Mouse (Mus musculus) heart, adult 11 months (tissue): ENCODE results near the gene Ppp1r13b.

Experiments used
- DNase-seq: peaks from one replicate; pipeline ENCODE4 v3.0.0; 2022

The Ppp1r13b gene

DNA sequence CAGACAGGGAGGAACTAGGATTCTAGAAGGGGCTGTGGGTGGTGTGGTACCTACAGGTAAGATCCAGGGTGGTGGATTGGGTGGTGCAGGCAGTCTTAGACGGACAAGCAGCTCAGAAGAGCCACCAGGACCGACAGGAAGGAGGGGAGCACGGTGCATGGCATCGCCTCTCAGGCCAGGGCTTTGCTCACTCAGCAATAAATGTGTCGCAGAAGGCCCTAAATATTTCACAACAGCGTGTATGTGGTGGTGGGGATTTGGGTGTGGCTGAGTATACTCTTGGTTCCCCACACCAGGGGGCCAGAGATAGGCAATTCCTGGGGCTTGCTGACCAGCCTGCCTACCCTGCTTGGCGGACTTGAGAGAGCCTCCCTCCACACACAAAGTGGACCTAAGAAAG is 87.2 kb downstream of the Ppp1r13b start:
- DNase-seq = peak; percentile 90

DNA sequence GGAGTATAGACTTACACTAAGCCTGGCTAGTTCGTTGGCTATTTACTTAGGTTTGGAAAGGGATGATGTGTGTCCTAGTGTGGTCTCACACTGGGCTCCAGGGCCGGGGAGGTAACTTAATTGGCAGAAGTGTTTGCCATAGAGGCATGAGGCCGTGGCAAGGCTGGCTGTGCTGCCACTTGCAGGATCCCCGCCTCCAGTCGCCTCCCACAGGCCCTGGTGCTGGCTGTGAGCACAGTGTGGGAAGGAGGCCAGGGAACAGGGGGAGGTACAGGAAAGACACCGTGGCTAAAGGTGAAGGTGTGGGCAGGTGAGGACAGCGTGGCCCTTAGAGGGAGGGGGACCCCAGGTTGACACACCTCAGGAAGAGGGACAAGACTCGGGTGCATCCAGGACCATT is 88.0 kb downstream of the Ppp1r13b start:
- DNase-seq = peak; percentile 95

DNA sequence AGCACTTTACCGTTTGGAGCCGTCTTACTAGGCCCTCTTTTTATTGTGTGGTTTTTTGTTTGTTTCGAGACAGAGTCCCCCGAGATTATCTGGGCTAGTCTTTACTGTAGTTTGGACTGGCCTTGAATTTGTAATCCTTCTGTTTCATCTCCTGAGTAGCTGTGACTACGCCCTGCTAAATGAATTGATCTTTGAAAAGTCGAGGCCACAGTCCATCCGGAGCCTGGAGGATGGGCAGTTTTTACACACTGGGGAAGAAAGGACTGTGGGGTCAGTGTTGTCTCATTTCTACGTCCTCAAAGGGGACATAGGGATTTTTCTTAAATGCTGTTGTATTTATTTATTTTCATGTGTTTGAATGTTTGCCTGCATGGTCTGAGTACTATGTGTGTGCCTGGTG is 89.9 kb downstream of the Ppp1r13b start:
- DNase-seq = no peak

- peak; percentile 89 for DNase-seq
Observed at GRCm38 (mm10) chr12:111816967-111817366, 90.9 kb downstream of the Ppp1r13b start.

DNA sequence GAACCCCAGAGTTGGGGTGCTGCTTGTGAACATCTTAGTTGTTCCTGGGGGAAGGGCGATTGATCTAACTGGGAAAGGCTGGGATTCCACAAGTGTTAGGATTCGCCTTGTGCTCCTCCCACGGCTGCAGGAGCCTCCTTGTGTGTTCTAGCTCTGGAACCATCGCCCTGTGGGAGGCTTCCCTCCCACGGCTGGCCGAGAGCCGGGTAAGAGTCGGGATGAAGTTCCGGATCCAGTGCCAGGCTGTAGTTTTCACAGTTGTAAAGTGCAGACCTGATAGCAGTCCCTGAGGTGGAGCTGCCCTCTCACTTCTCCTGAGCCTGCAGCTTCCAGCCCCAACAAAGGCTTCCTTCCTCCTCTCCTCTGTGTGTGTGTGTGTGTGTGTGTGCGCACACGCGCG is 91.4 kb downstream of the Ppp1r13b start:
- DNase-seq = peak; percentile 95

- peak; percentile 89 for DNase-seq
Observed at GRCm38 (mm10) chr12:111814769-111815762, 92.8 kb downstream of the Ppp1r13b start.

GRCm38 (mm10) chr12:111813766-111814617 is 93.9 kb downstream of the Ppp1r13b start, which contains the start of the genes Xrcc3 and Zfyve21:
TSS of gene Xrcc3 (minus strand) at chr12:111813873.
TSS of gene Zfyve21 (plus strand) at chr12:111814170.
- peak; percentile 100 for DNase-seq

- DNase-seq = no peak
Observed at GRCm38 (mm10) chr12:111813111-111813765, 94.7 kb downstream of the Ppp1r13b start.

- DNase-seq = no peak
Observed at GRCm38 (mm10) chr12:111812611-111813010, 95.3 kb downstream of the Ppp1r13b start.

GRCm38 (mm10) chr12:111812075-111812474 is 95.8 kb downstream of the Ppp1r13b start:
- DNase-seq = no peak

GRCm38 (mm10) chr12:111809762-111810161 is 98.1 kb downstream of the Ppp1r13b start:
- peak; percentile 98 for DNase-seq

DNA sequence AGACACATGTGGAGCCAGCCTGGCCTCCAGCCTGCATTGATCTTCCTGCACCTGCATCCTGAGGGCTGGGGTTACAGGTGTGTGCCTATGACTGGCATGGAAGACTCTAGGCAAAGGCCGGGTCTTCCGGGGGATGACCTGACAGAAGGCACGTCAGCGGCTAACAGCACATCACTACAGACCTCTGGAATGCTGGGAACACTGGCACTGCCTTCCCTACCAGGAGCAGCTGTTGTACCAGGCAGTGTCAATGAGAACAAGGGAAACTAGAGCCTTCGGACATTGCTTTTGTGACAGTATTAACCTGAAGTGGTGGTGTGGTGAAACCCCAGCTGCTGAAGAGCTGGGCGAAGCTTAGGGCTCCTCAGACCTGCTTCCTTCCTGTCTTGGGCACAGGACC is 99.1 kb downstream of the Ppp1r13b start:
- no peak for DNase-seq

DNA sequence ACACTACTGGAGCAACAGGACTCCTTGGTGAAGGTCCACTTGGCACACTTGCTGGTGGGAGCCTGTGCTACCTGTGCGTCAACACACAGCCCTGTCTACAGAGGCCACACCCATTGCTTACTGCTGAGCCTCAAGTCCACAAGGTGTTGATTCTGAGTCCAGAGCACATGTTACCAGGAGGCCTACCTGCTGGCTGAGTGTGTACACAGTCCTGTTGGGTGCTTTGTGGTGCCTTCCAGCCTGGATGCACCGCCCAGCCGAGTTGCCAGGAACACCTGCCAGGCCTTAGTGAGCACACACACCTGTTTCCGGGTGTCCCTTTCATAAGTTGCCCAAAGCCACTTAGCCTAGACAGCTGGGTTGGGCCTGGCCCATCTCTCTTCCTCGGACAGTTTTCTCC is 104.4 kb downstream of the Ppp1r13b start:
- no peak for DNase-seq

GRCm38 (mm10) chr12:111800459-111801183 is 107.3 kb downstream of the Ppp1r13b start:
- DNase-seq = no peak

DNA sequence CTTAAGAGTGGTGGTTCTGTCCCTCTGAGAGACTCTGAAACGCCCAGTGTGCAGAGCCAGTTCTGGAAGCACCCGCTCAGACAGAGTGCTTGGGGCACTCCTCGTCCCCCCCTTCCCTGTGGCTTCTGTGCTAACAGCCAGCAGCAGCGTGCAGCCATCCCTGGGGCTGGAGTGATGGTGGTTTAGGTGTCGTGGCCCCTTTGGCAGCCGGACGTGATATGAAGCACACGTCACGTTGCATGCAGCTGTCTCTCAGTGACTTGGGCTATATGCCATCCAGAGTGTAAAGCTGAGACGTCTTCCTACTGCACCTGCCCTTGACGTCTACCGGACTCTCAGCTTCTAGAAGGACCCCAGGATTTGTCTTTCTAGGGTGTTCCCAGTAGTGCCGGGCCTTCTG is 109.4 kb downstream of the Ppp1r13b start:
- no peak for DNase-seq

- DNase-seq = no peak
Observed at GRCm38 (mm10) chr12:111797251-111797650, 110.7 kb downstream of the Ppp1r13b start.

DNA sequence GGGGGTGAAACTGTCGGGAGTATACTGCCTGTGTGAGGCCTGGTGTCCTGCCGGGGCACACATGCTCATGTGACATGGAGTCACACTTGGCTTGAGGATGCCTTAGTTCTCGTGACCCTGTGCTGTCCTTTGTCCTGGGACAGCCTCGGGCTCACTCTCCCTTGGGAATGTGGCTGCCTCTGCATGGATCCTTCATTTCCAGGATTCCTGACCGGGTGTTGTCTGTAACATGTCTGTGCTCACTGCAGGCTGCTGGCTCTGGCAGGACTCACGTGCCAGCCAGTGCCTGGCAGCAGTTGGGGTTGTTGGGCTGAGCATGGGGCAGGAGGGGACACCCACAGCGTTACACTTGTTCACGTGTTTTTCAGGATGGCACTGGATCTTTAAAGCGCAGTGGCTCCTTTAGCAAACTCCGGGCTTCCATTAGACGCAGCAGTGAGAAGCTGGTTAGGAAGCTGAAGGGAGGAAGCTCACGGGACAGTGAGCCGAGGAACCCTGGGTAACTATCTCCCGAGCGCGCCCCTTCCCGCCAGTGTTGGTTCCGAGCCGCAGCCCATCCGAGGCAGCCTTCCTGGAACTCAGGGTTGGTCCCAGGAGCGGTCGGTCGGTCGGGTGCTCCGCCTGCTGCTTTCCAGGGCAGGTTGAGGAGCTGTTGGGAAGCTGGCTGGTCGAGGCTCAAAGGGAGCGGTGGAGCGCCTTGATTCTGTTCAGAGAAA is 112.6 kb downstream of the Ppp1r13b start:
- DNase-seq = peak; percentile 98

- no peak for DNase-seq
Observed at GRCm38 (mm10) chr12:111794526-111795179, 113.3 kb downstream of the Ppp1r13b start.

- DNase-seq = peak; percentile 96
Observed at GRCm38 (mm10) chr12:111794102-111794501, 113.8 kb downstream of the Ppp1r13b start.

DNA sequence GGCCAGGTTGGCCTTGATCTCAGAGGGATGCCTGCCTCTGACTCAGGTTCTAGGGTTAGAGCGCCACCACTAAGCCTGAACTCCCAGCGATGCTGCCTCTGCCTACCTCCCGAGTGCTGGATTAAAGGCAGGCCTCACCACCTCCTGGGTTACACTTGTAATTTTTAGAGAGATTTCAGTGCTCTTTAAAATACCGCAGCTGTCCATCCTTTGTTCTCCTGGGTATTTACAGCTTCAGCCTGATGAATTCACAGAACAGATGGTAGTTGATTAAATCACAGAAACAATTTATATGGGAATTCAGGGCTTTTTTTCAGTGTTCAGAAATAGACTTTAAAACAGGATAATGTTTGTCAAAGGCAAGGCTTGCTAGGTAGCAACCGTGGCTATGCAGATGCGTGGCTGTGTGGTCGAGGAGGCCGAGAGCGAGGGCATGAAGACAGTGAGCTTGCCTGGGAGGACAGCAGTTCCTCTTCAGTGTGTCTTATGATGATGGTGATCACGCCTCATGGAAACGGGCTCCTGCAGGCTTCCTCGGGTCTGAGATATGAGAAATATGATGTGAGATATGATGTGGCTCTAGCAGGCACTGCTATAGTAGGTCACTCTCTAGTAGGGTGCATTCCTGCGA is 116.3 kb downstream of the Ppp1r13b start:
- DNase-seq = no peak
